Mouse (Mus musculus) liver, embryonic 11.5 days (tissue): ENCODE results near the gene Styk1. TPM values are rescaled to one million over a fixed set of nuclear protein-coding genes. Genes with fewer than 3 reads are reported as not detected.

Experiments used
- ATAC-seq: fragments of 200-750 bp; cut with Nextera tagmentation; replicated peaks from 2 replicates; pipeline ENCODE4 v1.8.0; 2017; ENCODE audit warnings: moderate number of reproducible peaks, mild to moderate bottlenecking, moderate TSS enrichment, moderate library complexity; ENCODE audit not compliant: low FRiP score
- DNase-seq: peaks from one replicate; pipeline ENCODE4 v3.0.0-alpha.2; 2017; ENCODE audit warnings: low spot score
- H3K27ac ChIP-seq: fragments of 300-500 bp; sonication (generic); 2 replicates; pipeline ENCODE4 v1.5.1; 2014; ENCODE audit warnings: mild to moderate bottlenecking, low read depth, low read length, control low read depth
- H3K27me3 ChIP-seq: fragments of 300-500 bp; sonication (generic); replicated peaks from 2 replicates; pipeline ENCODE4 v1.6.1; 2014; ENCODE audit warnings: low read length, mixed read lengths; ENCODE audit not compliant: control insufficient read depth, insufficient read depth
- H3K36me3 ChIP-seq: fragments of 300-500 bp; sonication (generic); 2 replicates; pipeline ENCODE4 v1.6.1; 2014; ENCODE audit warnings: mild to moderate bottlenecking, low read length, moderate library complexity, mixed read lengths; ENCODE audit not compliant: control insufficient read depth, insufficient read depth
- H3K4me1 ChIP-seq: fragments of 300-500 bp; sonication (generic); replicated peaks from 2 replicates; pipeline ENCODE4 v1.6.1; 2014; ENCODE audit warnings: low read length, mixed read lengths; ENCODE audit not compliant: control insufficient read depth, insufficient read depth
- H3K4me2 ChIP-seq: fragments of 300-500 bp; sonication (generic); 2 replicates; pipeline ENCODE4 v1.6.1; 2014; ENCODE audit warnings: mild to moderate bottlenecking, control low read depth, moderate library complexity
- H3K4me3 ChIP-seq: fragments of 300-500 bp; sonication (generic); 2 replicates; pipeline ENCODE4 v1.5.1; 2014; ENCODE audit warnings: low read depth, low read length, control low read depth
- H3K9ac ChIP-seq: fragments of 300-500 bp; sonication (generic); 2 replicates; pipeline ENCODE4 v1.6.1; 2014; ENCODE audit warnings: low read depth, low read length, control low read depth
- H3K9me3 ChIP-seq: fragments of 300-500 bp; sonication (generic); 2 replicates; pipeline ENCODE4 v1.6.1; 2016; ENCODE audit warnings: low read length, inconsistent platforms, mixed read lengths; ENCODE audit not compliant: control insufficient read depth
- WGBS: fragments of 180-500 bp; shearing (Covaris S2); extraction: QIAGEN DNeasy Blood & Tissue Kit; methylation state at CpG from one replicate; pipeline ENCODE4 v1.1.7; 2014; 5-methylcytosine and 5-hydroxymethylcytosine counted together
- polyA plus RNA-seq: library from polyadenylated mRNA; unstranded; fragments of >200 nt; fragmentation: Nextera tagmentation; extraction: Ambion mirVana; gene quantifications from 2 replicates; pipeline ENCODE4 v1.2.1, GENCODE M21; 2014

Gene Styk1
- polyA plus RNA-seq, 1 experiment from 2014 or later, result 1.1 TPM

GRCm38 (mm10) chr6:131347026-131347425, 6.4 kb downstream of the Styk1 start:
- H3K4me2 ChIP-seq, result no peak overlapping the region
- H3K4me1 ChIP-seq, result no peaks in the 10 kb centered on the region
- WGBS, result 68% methylated on average over 2 of the region's 2 CpGs
- ATAC-seq (no peak), DNase-seq (no peak)
- H3K36me3 ChIP-seq, result no peaks in the 10 kb centered on the region
- H3K4me3 ChIP-seq, result no peak overlapping the region
- H3K27ac ChIP-seq, result no peak overlapping the region
- no peaks in the 10 kb centered on the region for H3K9me3 ChIP-seq
- H3K9ac ChIP-seq, result no peak overlapping the region
- H3K27me3 ChIP-seq, result peaks cover 2% of the 10 kb centered on the region; the same call in 1 of the 2 replicates

DNA sequence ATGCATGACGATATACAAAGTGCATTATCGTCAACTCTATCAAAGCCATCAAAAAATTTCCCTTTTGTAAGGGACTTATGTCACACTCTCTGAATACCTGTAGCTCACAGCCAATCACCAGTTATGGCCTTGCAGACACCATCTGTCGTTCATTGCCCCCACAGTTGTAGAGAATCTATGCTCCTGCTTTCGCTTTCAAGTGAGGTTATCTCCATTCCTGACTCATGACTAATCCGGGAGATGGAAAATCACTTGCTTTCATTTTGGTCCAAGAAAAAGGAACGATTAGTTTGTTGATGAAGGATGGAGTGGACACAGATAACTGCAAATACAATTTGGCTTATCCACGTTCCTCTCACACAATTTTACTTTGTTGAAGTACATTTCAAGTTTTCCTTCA, 9.1 kb downstream of the Styk1 start:
- no peaks in the 10 kb centered on the region; the same call in 1 of the 2 replicates for H3K27me3 ChIP-seq
- H3K27ac ChIP-seq, result no peak overlapping the region
- no peaks in the 10 kb centered on the region for H3K4me1 ChIP-seq
- H3K36me3 ChIP-seq, result no peaks in the 10 kb centered on the region
- 73% methylated on average over 7 of the region's 7 CpGs for WGBS
- ATAC-seq, result no peak
- no peaks in the 10 kb centered on the region for H3K9me3 ChIP-seq
- no peak overlapping the region for H3K4me2 ChIP-seq
- DNase-seq, result no peak
- no peak overlapping the region for H3K4me3 ChIP-seq
- H3K9ac ChIP-seq, result no peak overlapping the region

DNA sequence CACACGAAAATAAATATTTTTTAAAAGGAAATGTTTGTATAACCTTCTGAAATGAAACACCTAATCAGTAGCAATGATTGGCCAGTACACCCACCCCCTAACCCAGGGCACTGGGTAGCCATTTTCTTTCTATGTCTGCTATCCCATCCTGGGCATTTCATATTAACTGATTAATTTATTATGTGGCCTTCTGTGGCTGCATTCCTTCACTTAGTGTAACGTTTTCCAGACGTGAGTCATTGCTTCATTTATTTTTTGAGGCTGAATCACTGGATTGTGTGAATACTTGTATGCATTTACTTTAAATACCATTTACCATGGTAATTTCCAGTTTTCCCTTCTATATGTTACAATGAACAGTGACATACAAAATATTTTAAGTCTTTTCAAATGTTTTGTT, 13.3 kb downstream of the Styk1 start:
- WGBS, result 59% methylated on average over 3 of the region's 3 CpGs
- no peak for DNase-seq
- no peak for ATAC-seq
- no peaks in the 10 kb centered on the region for H3K36me3 ChIP-seq
- H3K9me3 ChIP-seq, result no peaks in the 10 kb centered on the region
- H3K4me2 ChIP-seq, result no peak overlapping the region
- no peaks in the 10 kb centered on the region for H3K4me1 ChIP-seq
- H3K4me3 ChIP-seq, result no peak overlapping the region
- H3K27ac ChIP-seq, result no peak overlapping the region
- H3K9ac ChIP-seq, result no peak overlapping the region
- H3K27me3 ChIP-seq, result no peaks in the 10 kb centered on the region

- Histone ChIP-seq H3K4me1 (no peaks in the 10 kb centered on the region), H3K4me3 (no peak overlapping the region), H3K4me2 (no peak overlapping the region), H3K36me3 (no peaks in the 10 kb centered on the region), H3K27ac (no peak overlapping the region), H3K9me3 (no peaks in the 10 kb centered on the region), H3K9ac (no peak overlapping the region), H3K27me3 (no peaks in the 10 kb centered on the region)
- ATAC-seq (no peak), DNase-seq (no peak)
- WGBS, result 75% methylated on average over 3 of the region's 3 CpGs
Observed at GRCm38 (mm10) chr6:131339309-131339708, 14.1 kb downstream of the Styk1 start.

DNA sequence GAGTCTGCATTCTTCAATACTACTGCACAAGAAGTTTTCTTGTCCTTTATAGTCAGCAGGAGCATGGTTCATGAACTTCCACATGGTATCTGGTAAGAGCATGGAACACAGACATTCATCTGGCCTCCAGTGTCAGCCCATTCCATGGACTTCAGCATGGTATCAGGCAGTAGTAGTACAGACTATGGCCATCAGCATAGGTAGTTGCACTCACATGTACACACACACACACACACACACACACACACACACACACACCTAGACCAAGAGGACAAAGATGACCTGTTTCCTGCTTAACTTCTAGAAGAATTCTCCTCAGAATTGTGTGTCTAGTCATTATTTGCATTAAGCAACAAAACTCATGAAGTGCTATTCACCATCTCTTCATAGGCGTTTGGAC, 14.6 kb downstream of the Styk1 start:
- Histone ChIP-seq H3K27me3 (no peaks in the 10 kb centered on the region), H3K4me1 (no peaks in the 10 kb centered on the region), H3K27ac (no peak overlapping the region), H3K4me3 (no peak overlapping the region), H3K9ac (no peak overlapping the region), H3K36me3 (no peaks in the 10 kb centered on the region), H3K9me3 (no peaks in the 10 kb centered on the region), H3K4me2 (no peak overlapping the region)
- DNase-seq (no peak), ATAC-seq (no peak)
- 57% methylated on average over 1 of the region's 1 CpGs for WGBS

- Histone ChIP-seq H3K4me1 (no peaks in the 10 kb centered on the region), H3K4me3 (no peak overlapping the region), H3K27ac (no peak overlapping the region), H3K9me3 (no peaks in the 10 kb centered on the region), H3K9ac (no peak overlapping the region), H3K27me3 (no peaks in the 10 kb centered on the region), H3K4me2 (no peak overlapping the region), H3K36me3 (no peaks in the 10 kb centered on the region)
- no peak for DNase-seq
- 88% methylated on average over 2 of the region's 2 CpGs for WGBS
- no peak for ATAC-seq
Observed at GRCm38 (mm10) chr6:131327076-131327475, 26.3 kb downstream of the Styk1 start.

DNA sequence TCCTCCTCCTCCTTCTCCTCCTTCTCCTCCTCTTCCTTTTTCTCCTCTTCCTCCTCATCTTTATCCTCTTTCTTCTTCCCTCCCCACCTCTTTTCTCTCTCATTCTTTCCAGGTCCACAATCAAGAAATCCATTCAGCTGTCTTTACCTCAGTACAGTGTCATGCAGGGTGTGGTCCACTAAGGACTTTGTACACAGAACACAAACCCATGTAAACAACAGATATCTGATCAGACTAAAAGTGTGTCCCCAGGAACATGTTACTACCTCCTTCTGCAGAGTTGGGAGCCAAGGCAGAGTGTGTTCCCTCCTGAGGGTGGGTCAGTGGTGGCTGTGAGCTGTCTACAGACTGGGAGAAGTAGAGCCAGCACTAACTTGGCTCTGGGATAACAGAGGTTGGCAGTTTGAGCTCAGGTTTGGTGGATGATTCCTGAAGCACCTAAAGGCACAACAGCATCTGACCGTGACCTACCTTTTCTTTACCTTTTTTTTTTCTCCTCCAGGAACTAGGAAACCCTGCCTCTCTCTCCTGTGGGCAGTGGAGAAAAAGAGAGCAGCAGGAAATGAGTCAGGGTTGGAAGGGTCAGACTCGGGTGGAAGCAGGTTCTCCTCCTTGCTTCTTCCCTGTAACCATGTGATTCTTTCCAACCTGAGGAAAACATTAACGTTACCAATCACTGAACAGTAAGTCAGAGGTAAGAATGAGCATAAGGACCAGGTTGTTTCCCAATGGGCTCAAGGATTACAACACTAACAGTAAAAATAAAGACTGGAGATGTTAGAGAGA, 31.4 kb downstream of the Styk1 start:
- WGBS, result 65% methylated on average over 3 of the region's 3 CpGs
- ATAC-seq, result no peak
- no peaks in the 10 kb centered on the region for H3K36me3 ChIP-seq
- H3K4me2 ChIP-seq, result no peak overlapping the region
- H3K27me3 ChIP-seq, result no peaks in the 10 kb centered on the region
- H3K27ac ChIP-seq, result no peak overlapping the region
- no peak overlapping the region for H3K9ac ChIP-seq
- H3K4me3 ChIP-seq, result no peak overlapping the region
- DNase-seq, result no peak
- H3K9me3 ChIP-seq, result no peaks in the 10 kb centered on the region
- H3K4me1 ChIP-seq, result no peaks in the 10 kb centered on the region

DNA sequence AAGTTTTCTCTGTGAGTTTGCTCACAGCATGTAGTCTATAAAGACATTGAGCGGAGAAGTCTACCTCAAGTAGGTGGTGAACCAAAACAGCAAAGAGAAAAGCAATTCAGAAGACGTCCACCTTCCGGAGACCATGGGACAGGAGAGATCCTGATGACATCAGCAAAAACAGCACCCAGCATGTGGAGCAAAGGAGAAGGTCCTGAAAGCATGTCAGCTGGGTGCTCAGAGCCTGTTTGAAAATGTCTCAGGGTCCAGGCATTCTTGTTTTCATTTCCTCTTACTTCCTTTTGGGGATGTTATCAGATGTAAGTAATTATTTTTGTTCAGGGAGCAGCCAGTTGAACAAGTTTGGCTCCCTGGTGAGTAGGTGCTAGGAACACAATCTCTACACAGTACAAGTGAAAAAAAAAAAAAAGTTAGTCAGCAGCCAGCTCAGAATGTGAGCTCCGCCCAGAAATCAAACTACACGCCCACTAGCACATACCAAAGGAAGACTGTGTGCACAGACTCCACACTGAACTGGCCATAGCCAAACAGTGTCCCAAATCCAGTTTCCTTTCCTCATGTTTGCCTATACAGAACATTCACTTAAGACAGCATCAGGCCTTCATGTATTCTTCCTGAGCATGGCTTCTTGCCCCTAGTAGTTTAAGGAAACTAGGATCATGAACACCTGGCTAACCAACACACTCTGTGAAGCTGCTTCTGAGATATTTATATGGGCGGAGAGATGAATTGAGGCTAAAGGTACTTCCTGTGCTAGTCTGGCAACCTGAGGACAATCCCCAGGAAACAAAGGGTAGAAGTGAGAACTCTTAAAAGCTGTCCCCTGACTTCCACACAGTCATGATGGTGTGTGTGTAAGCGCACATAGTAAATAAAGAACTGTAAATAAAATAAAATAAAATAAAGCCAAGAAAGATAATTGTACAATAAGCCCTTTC, 37.0 kb downstream of the Styk1 start:
- ATAC-seq (0 out of 2 replicates have a peak, but pooled peaks have one; percentile 29), DNase-seq (no peak)
- no peak overlapping the region for H3K4me2 ChIP-seq
- no peak overlapping the region for H3K4me3 ChIP-seq
- no peak overlapping the region for H3K9ac ChIP-seq
- 74% methylated on average over 7 of the region's 7 CpGs for WGBS
- H3K27me3 ChIP-seq, result no peaks in the 10 kb centered on the region
- no peak overlapping the region for H3K27ac ChIP-seq
- no peaks in the 10 kb centered on the region for H3K36me3 ChIP-seq
- H3K4me1 ChIP-seq, result no peaks in the 10 kb centered on the region
- H3K9me3 ChIP-seq, result no peaks in the 10 kb centered on the region
